Mouse (Mus musculus): ENCODE data around the gene 1700016D06Rik. TPM values are rescaled to one million over a fixed set of nuclear protein-coding genes. Genes with fewer than 3 reads are reported as not detected.

The 1700016D06Rik gene
- polyA plus RNA-seq, 1 experiment = not detected

DNA sequence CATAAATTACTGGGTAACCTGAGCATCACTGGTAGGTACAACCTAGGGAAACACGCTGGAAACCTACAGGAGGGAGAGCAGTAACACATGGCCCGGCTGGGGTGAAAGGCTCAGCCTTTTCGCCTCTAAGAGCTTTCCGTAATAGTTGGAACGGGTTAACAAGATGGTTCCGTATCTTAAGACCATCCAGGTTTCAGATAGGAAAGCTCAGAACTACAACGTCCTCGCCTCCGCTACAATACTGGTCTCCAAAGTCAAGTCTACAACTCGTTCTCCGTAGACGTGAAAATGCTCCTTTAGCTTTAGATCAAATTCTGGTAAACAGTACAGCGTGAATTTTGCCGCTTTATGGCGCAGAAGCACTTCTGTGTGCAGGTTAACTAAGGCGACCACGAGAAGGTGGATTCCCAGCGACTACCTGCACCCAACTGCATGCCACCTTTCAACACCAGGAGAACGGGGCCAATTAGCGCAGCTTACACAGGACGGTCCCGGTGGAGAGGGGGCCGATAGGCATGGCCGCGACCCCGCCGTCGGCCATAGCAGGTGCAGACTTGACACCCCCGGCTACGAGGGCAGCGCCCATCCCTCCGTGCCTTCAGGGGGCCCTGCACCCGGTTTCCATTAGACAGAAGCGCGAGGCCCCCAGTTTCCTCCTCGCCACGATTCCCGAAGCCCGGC lies 66.4 kb downstream of the 1700016D06Rik start:
- H3K4me1 ChIP-seq (ENCODE audit: control insufficient read depth, insufficient read depth, insufficient read length, low read length) = peaks cover 5% of the 10 kb centered on the region; the same call in 1 of the 2 replicates
- peak overlapping the region; percentile 86 for H3K4me3 ChIP-seq (ENCODE audit: insufficient read depth, low read depth, low read length)
- H3K27ac ChIP-seq (replicated peaks; ENCODE audit: low read depth, low read length) = no peak overlapping the region

DNA sequence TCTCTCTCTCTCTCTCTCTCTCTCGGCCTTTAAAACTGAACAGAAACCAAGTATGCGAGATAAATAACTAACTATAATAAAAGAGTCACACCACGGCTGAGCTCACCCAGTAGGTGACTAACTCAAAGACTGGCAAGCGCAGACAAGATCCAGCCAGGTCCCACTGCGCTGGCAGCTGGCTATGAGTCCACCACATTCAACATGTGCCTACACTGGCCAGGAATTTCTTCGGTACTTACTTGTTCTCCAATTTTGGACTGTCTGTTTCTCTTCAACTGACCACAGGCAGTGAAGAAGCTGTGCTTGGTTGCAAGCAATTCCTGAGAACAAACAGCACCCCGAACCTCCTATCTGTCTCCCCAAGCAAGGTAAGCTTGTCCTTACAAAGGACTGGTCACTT lies 67.4 kb downstream of the 1700016D06Rik start:
- no peak overlapping the region; the same call in 1 of the 2 replicates for H3K4me3 ChIP-seq (ENCODE audit: insufficient read depth, low read depth, low read length)
- no peak overlapping the region for H3K27ac ChIP-seq (replicated peaks; ENCODE audit: low read depth, low read length)
- H3K4me1 ChIP-seq (ENCODE audit: control insufficient read depth, insufficient read depth, insufficient read length, low read length) = peaks cover 5% of the 10 kb centered on the region; the same call in 1 of the 2 replicates

DNA sequence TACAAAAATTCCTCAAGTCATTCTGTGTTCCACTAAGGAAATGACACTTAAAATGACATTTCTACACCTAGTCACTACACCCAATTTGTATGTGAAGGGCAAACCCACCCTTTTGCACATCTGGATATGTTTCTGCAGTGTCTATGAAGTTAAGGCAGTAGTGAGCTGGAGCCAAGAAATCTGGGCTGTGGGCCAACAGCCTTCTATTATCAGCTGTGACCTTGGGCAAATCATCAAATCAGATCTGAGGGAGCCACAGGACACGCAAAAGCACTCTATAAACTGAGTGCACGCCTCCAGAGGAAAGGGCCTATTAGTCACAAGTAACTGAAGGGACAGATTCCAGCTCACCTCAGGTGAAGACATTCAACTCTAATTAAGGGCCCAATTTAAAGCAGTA lies 68.5 kb downstream of the 1700016D06Rik start:
- H3K4me1 ChIP-seq (ENCODE audit: control insufficient read depth, insufficient read depth, insufficient read length, low read length) = peaks cover 5% of the 10 kb centered on the region; the same call in 1 of the 2 replicates
- H3K27ac ChIP-seq (replicated peaks; ENCODE audit: low read depth, low read length) = peak overlapping the region; percentile 54; the same call in 1 of the 2 replicates
- H3K4me3 ChIP-seq (ENCODE audit: insufficient read depth, low read depth, low read length) = no peak overlapping the region

DNA sequence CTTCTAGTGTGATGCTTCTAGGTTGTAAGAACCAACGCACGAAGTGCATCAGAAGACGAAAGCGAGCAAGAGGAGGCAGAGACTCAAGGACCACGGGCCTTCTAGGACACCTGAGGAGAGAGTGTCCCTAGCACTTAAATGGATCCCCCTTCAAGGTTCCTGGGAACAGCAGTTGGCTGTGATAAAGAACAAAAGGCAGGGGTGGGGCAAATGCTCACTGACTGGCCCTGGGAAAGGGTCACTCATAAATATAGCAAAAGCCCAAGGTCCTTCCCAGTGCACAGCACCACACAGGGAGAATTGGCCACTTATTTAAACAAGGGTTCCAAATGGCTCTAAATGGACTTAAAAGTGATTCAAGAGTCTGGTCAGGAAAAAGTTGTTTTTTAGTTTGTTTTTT lies 71.7 kb downstream of the 1700016D06Rik start:
- Histone ChIP-seq H3K4me1 (ENCODE audit: control insufficient read depth, insufficient read depth, insufficient read length, low read length) (peaks cover 3% of the 10 kb centered on the region; the same call in 1 of the 2 replicates), H3K4me3 (ENCODE audit: insufficient read depth, low read depth, low read length) (no peak overlapping the region), H3K27ac (replicated peaks; ENCODE audit: low read depth, low read length) (no peak overlapping the region)

DNA sequence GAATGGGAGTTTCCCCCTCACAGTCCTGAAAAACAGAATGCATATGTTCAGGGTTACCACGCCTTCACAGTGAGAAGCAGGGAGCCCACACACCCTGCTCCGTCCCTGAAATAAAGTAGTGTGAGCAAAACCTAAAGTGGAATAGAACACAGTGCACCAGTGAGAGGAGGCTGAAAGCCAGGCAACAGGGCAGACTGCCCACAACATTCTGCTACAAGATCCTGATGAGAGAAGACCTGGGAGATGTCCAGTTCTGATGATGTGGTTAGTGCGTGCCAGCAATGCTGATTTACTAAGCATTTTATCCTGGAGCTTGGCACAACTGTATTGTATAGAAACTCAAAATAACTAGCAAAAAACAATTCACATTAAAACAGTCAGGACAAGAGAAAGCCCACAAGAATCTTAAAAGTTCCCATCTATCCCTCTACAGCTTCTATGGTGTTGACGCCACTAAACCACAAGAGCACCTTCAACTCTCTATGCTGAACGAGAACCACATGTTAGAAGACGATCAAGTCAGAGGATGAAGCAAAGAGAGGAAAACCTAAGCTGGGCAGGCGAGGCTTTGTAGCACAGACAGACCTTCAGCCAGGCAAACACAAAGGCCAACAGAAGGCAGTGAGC lies 72.2 kb downstream of the 1700016D06Rik start:
- H3K4me1 ChIP-seq (ENCODE audit: control insufficient read depth, insufficient read depth, insufficient read length, low read length) = peaks cover 2% of the 10 kb centered on the region; the same call in 1 of the 2 replicates
- no peak overlapping the region for H3K4me3 ChIP-seq (ENCODE audit: insufficient read depth, low read depth, low read length)
- H3K27ac ChIP-seq (replicated peaks; ENCODE audit: low read depth, low read length) = no peak overlapping the region

DNA sequence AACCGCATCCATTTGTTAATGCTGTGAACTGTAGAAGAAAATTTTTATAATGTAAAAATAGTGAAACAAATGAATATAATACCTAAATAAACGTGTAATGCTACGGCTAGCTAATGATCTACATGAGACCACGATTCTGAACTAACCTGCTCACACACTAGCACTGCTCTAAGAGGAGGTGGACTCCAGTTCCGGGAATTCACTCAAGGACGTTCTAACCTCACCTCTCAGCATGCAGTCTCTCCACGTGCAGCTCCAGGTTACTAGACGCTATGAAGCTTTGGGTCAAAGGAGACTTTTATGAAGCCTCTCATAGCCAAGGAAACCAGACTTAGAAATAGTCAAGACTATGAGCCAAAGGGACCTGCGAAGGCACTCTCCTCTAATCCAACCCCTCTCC lies 73.1 kb downstream of the 1700016D06Rik start:
- Histone ChIP-seq H3K27ac (replicated peaks; ENCODE audit: low read depth, low read length) (no peak overlapping the region), H3K4me3 (ENCODE audit: insufficient read depth, low read depth, low read length) (no peak overlapping the region), H3K4me1 (ENCODE audit: control insufficient read depth, insufficient read depth, insufficient read length, low read length) (peaks cover under 1% of the 10 kb centered on the region; the same call in 1 of the 2 replicates)

DNA sequence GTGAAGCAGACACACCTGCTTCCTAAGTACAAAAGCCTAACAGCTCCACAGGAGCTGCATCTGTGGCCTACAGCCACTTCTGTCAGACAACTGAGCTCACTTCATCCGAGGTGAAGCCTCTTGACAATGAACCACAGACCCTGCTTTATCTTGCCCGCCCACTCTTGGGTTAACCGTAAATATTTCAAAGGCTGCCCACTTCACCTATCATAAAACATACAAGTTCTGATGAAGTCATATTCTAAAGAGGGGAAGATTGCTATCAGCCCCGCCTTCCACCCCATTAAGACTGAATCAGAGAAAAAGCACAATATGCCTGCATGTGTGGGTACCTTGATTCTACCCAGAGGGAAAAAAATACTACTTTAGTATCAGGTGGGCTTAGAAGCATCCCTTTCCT lies 75.8 kb downstream of the 1700016D06Rik start:
- no peaks in the 10 kb centered on the region for H3K4me1 ChIP-seq (ENCODE audit: control insufficient read depth, insufficient read depth, insufficient read length, low read length)
- no peak overlapping the region for H3K4me3 ChIP-seq (ENCODE audit: insufficient read depth, low read depth, low read length)
- H3K27ac ChIP-seq (replicated peaks; ENCODE audit: low read depth, low read length) = no peak overlapping the region

DNA sequence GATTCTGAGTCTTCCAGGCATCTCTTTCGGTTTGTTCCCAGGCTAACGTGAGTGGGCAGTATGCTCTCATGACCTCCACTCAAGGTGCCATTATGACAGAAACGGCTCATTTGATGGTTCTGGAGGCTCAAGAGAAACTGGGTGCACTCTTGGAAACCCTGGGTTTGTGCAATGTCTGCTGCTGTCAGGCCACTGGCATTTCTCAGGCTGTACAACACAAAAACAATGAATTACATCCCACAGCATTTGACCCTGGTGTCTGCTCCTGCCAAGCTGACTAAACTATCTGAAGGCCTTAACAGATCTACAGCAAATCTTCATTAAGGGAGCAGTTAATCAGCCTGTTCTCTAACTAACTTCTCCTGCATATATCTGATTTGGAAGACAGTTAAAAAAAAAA lies 81.8 kb downstream of the 1700016D06Rik start:
- no peak overlapping the region for H3K4me3 ChIP-seq (ENCODE audit: insufficient read depth, low read depth, low read length)
- no peak overlapping the region for H3K27ac ChIP-seq (replicated peaks; ENCODE audit: low read depth, low read length)
- no peaks in the 10 kb centered on the region for H3K4me1 ChIP-seq (ENCODE audit: control insufficient read depth, insufficient read depth, insufficient read length, low read length)

DNA sequence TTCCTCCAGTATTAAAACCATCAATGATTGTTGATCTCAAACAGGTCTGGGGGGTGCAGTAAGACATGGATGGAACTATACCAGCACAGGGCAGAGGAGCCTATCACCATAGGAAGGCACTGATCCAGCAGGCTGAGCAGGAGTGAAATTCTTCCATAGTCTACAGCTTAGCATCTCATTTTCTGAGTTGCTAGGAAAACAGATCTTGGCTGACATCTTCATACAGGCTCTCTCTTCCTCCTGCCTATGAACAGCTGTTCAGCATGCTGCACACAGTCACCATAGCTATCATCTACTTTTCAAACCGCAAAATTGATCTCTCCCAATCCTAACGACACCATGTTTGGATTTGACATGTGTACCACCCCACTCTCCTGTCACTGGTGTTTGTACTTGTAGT lies 82.8 kb downstream of the 1700016D06Rik start:
- Histone ChIP-seq H3K4me3 (ENCODE audit: insufficient read depth, low read depth, low read length) (no peak overlapping the region), H3K27ac (replicated peaks; ENCODE audit: low read depth, low read length) (no peak overlapping the region), H3K4me1 (ENCODE audit: control insufficient read depth, insufficient read depth, insufficient read length, low read length) (no peaks in the 10 kb centered on the region)

DNA sequence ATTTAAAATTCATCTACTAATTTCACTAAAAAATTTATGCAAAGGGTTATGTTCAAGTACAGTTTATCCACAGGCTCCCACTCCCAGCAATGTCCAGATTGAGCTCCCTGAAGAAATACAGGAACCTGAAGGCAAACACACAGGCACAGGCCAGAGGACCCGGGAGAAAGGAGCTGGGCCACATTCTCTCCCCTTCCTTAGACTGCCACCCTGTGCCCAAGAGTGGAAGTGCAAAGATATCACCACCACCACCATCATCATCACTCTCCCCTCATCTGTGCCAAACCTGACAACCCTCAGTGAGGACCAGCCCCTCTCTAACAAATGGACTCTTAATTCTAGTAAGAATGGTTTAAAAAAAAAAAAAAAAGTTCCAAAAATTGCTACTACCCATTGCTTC lies 84.6 kb downstream of the 1700016D06Rik start:
- H3K4me3 ChIP-seq (ENCODE audit: insufficient read depth, low read depth, low read length) = no peak overlapping the region
- no peaks in the 10 kb centered on the region for H3K4me1 ChIP-seq (ENCODE audit: control insufficient read depth, insufficient read depth, insufficient read length, low read length)
- H3K27ac ChIP-seq (replicated peaks; ENCODE audit: low read depth, low read length) = no peak overlapping the region

DNA sequence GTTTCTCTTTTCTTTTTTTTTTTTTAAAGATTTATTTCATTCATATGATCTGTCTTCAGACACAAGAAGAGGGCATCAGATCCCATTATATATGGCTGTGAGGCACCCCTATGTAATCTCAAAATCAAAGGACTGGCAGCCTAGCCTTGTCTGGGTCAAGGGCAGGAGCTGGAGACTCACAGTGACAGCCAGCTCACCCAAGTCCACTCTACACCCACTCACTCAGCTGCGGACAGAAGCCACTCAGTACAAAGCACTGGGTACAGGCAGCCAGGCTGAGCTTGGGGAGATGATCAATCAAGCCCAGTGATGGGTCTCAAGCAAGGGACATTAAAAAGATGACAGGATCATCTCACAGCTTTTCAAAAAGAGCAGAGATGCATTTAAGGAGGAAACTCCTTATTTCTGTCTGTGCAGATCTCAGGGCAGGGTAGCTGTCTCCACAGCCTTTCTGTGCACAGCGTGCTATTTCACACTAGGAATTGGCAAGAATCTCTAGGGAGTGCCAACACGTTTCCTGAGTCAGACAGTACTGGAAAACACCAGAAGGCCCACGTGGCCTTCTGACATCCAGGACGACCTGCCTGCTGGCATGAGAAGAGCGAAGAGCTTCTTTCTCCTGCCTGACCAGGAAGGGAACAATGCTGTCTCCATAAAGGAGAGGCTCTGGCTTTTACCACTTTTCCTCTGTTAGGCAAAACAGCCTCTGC lies 86.6 kb downstream of the 1700016D06Rik start:
- Histone ChIP-seq H3K4me1 (ENCODE audit: control insufficient read depth, insufficient read depth, insufficient read length, low read length) (no peaks in the 10 kb centered on the region), H3K4me3 (ENCODE audit: insufficient read depth, low read depth, low read length) (no peak overlapping the region), H3K27ac (replicated peaks; ENCODE audit: low read depth, low read length) (no peak overlapping the region)

DNA sequence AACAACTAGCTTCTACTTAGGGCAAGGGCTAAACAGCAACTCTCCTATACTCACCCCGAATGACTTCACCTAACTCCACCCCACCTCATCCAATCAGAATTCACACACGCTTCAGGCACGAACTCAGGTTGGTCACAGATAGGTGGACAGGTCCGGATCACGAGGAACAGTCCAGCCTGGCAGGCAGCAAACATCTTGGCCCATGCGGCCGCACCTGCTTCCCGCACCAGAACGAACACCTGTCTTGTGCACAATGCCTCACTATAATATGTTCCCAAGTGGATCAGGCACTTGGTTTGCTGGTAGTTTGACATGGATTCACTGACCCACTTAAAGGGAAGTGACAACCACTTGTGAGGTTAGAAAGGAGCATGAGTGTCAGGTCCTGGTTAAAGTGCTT lies 92.0 kb downstream of the 1700016D06Rik start:
- Histone ChIP-seq H3K27ac (replicated peaks; ENCODE audit: low read depth, low read length) (no peak overlapping the region), H3K4me3 (ENCODE audit: insufficient read depth, low read depth, low read length) (no peak overlapping the region), H3K4me1 (ENCODE audit: control insufficient read depth, insufficient read depth, insufficient read length, low read length) (no peaks in the 10 kb centered on the region)

Other genes starting within 250 kb of the 1700016D06Rik start
- gene Rab20, start 222.4 kb downstream of the 1700016D06Rik start, polyA plus RNA-seq (2012; ENCODE audit: insufficient read depth, insufficient read length, missing spikeins) = 1.6 and 3.2 TPM in 2 replicates
- 65.0 and 69.8 TPM in 2 replicates for gene Naxd, start 203.6 kb downstream of the 1700016D06Rik start, polyA plus RNA-seq (2012; ENCODE audit: insufficient read depth, insufficient read length, missing spikeins)
- 43.7 and 44.1 TPM in 2 replicates for gene Cars2, start 150.3 kb downstream of the 1700016D06Rik start, polyA plus RNA-seq (2012; ENCODE audit: insufficient read depth, insufficient read length, missing spikeins)
- 13.9 and 17.2 TPM in 2 replicates for gene Ing1, start 145.5 kb downstream of the 1700016D06Rik start, polyA plus RNA-seq (2012; ENCODE audit: insufficient read depth, insufficient read length, missing spikeins)
- 4.5 and 10.3 TPM in 2 replicates for gene Ankrd10, start 65.3 kb downstream of the 1700016D06Rik start, polyA plus RNA-seq (2012; ENCODE audit: insufficient read depth, insufficient read length, missing spikeins)
- 14.8 and 17.4 TPM in 2 replicates for gene Arhgef7, start 26.7 kb upstream of the 1700016D06Rik start, polyA plus RNA-seq (2012; ENCODE audit: insufficient read depth, insufficient read length, missing spikeins)
- gene Tex29, start 139.4 kb upstream of the 1700016D06Rik start, polyA plus RNA-seq (2012; ENCODE audit: insufficient read depth, insufficient read length, missing spikeins) = not detected in 2 replicates

All from brown adipose tissue, adult 24 weeks (tissue).